Mouse (Mus musculus): ENCODE measurements around the gene Sidt1.

- TF ChIP-seq CTCF (IDR thresholded peaks at IDR 0.05; ENCODE audit: low read depth) (no peak), EP300 (IDR thresholded peaks at IDR 0.05; ENCODE audit: low read depth) (no peak)
Measured at GRCm38 (mm10) chr16:44331995-44332860, 768 bp downstream of the Sidt1 start.
